Mouse (Mus musculus) NIH3T3 (cell line): ENCODE data around the gene Sipa1l3.

Source experiments
- DNase-seq: peaks from one replicate; pipeline ENCODE4 v3.0.0-alpha.2; 2012; ENCODE audit warnings: low read depth

Gene Sipa1l3

GRCm38 (mm10) chr7:29505337-29506318, 12.8 kb downstream of the Sipa1l3 start:
- DNase-seq, result peak; percentile 70

- DNase-seq, result no peak
Measured at GRCm38 (mm10) chr7:29504683-29505290, 13.7 kb downstream of the Sipa1l3 start.

- no peak for DNase-seq
Measured at GRCm38 (mm10) chr7:29503616-29504015, 14.8 kb downstream of the Sipa1l3 start.

- DNase-seq, result no peak
Measured at GRCm38 (mm10) chr7:29501214-29501613, 17.2 kb downstream of the Sipa1l3 start.

GRCm38 (mm10) chr7:29499071-29499470, 19.4 kb downstream of the Sipa1l3 start:
- DNase-seq, result no peak

GRCm38 (mm10) chr7:29496953-29497590, 21.4 kb downstream of the Sipa1l3 start:
- peak; percentile 59 for DNase-seq

GRCm38 (mm10) chr7:29496332-29496731, 22.1 kb downstream of the Sipa1l3 start:
- no peak for DNase-seq

GRCm38 (mm10) chr7:29495880-29496279, 22.6 kb downstream of the Sipa1l3 start:
- DNase-seq, result no peak

GRCm38 (mm10) chr7:29494854-29495253, 23.6 kb downstream of the Sipa1l3 start:
- DNase-seq, result no peak

GRCm38 (mm10) chr7:29494015-29494414, 24.4 kb downstream of the Sipa1l3 start:
- DNase-seq, result no peak

- no peak for DNase-seq
Measured at GRCm38 (mm10) chr7:29492992-29493391, 25.4 kb downstream of the Sipa1l3 start.

- DNase-seq, result no peak
Measured at GRCm38 (mm10) chr7:29491861-29492260, 26.6 kb downstream of the Sipa1l3 start.

GRCm38 (mm10) chr7:29491471-29491755, 27.0 kb downstream of the Sipa1l3 start:
- DNase-seq, result no peak

GRCm38 (mm10) chr7:29490704-29491470, 27.6 kb downstream of the Sipa1l3 start:
- peak; percentile 91 for DNase-seq

GRCm38 (mm10) chr7:29489851-29490250, 28.6 kb downstream of the Sipa1l3 start:
- peak; percentile 75 for DNase-seq

GRCm38 (mm10) chr7:29489364-29489763, 29.1 kb downstream of the Sipa1l3 start:
- no peak for DNase-seq

GRCm38 (mm10) chr7:29486753-29487152, 31.7 kb downstream of the Sipa1l3 start:
- no peak for DNase-seq

GRCm38 (mm10) chr7:29485721-29486120, 32.7 kb downstream of the Sipa1l3 start:
- peak; percentile 52 for DNase-seq

GRCm38 (mm10) chr7:29483556-29483955, 34.9 kb downstream of the Sipa1l3 start:
- no peak for DNase-seq

GRCm38 (mm10) chr7:29481345-29482155, 36.9 kb downstream of the Sipa1l3 start:
- no peak for DNase-seq
